Comparison of ENCODE assay signal across 14 mouse cellular contexts in the genomic region with DNA sequence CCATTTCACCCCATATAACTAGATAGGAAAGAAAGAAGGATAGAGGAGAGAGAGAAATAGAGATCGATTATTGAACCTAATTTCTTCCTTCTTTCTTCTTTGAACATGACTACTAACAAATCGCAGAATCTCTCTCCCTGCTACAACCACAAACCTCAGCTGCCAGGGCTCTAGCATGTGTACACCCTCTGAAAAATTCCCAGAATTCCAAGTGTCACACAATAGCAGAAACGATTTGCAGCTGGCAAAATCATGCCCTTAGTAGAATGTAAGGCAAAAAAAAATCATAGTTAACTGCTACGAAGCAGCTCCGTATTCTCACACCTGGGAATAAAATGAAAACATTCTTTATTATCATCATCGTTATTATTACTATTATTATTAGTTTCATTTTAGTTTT.
"Had no signal": no experiment of that assay in that cellular context is flagged by ENCODE, and none has a peak within 500 bp of the region (broad histone marks: within the 10 kb centered on the region; RNA-seq: fewer than 3 reads in every experiment).

No protein-coding gene starts in this region.

- H3K36me3 ChIP-seq: liver, embryonic 13.5 days; midbrain, embryonic 13.5 days; neural tube, embryonic 15.5 days had no signal

- H3K9me3 ChIP-seq: liver, embryonic 13.5 days; midbrain, embryonic 13.5 days; neural tube, embryonic 15.5 days had no signal

- H3K27me3 ChIP-seq: liver, embryonic 13.5 days; midbrain, embryonic 13.5 days; neural tube, embryonic 15.5 days had no signal

- ATAC-seq: liver, postnatal 0 days; midbrain, embryonic 13.5 days had no signal

- H3K4me1 ChIP-seq: liver, embryonic 13.5 days; midbrain, embryonic 13.5 days; neural tube, embryonic 15.5 days had no signal

- DNase-seq: kidney, adult 8-10 months; kidney, postnatal 25 days; liver; liver, embryonic 13.5 days; liver, postnatal 0 days; lung, postnatal 14 days; right cerebral cortex, adult 18-20 months; right cerebral cortex, postnatal 25 days; thymus, adult 18-20 months; thymus, postnatal 14 days had no signal

- H3K4me3 ChIP-seq: left cerebral cortex, adult 2 months; liver, embryonic 13.5 days; midbrain, embryonic 13.5 days; myocyte; neural tube, embryonic 15.5 days had no signal

- H3K9ac ChIP-seq: liver, embryonic 13.5 days; liver, postnatal 0 days; midbrain, embryonic 13.5 days; neural tube, embryonic 15.5 days had no signal

- H3K4me2 ChIP-seq: liver, embryonic 13.5 days; midbrain, embryonic 13.5 days; neural tube, embryonic 15.5 days had no signal

- H3K27ac ChIP-seq: left cerebral cortex, adult 2 months; liver, embryonic 13.5 days; midbrain, embryonic 13.5 days; neural tube, embryonic 15.5 days had no signal
